Mouse (Mus musculus) left cerebral cortex, adult 2 months (tissue): ENCODE results near the gene Tmem262. TPM values are rescaled to one million over a fixed set of nuclear protein-coding genes. Genes with fewer than 3 reads are reported as not detected.

Experiments
- DNase-seq, 2 experiments: peaks; one replicate each; pipeline ENCODE4 v3.0.0; 2021 to 2022; ENCODE audit warnings: low spot score in 2 of 2, mixed read lengths in 1 of 2; ENCODE audit errors: extremely low spot score in 1 of 2
- H3K27ac ChIP-seq: fragments of 200-600 bp; 2 replicates; pipeline ENCODE4 v1.8.1; 2022
- H3K4me3 ChIP-seq: fragments of 200-600 bp; 2 replicates; pipeline ENCODE4 v1.8.1; 2022
- CTCF ChIP-seq: fragments of 200-600 bp; IDR thresholded peaks from 2 replicates; pipeline ENCODE4 v1.8.1; 2022; ENCODE audit warnings: antibody characterized with exemption, mild to moderate bottlenecking, moderate library complexity
- intact Hi-C: fragments of 180-260 bp; cut with DNase I; formaldehyde crosslinking; loops from one replicate; pipeline ENCODE4 v1.15.1; 2025
- total RNA-seq, 2 experiments: library from RNA; stranded (reverse); gene quantifications; 2 replicates each; pipeline ENCODE4 v1.2.3; 2021

Tmem262 gene
- total RNA-seq, 2 experiments from 2014 or later = not detected

DNA sequence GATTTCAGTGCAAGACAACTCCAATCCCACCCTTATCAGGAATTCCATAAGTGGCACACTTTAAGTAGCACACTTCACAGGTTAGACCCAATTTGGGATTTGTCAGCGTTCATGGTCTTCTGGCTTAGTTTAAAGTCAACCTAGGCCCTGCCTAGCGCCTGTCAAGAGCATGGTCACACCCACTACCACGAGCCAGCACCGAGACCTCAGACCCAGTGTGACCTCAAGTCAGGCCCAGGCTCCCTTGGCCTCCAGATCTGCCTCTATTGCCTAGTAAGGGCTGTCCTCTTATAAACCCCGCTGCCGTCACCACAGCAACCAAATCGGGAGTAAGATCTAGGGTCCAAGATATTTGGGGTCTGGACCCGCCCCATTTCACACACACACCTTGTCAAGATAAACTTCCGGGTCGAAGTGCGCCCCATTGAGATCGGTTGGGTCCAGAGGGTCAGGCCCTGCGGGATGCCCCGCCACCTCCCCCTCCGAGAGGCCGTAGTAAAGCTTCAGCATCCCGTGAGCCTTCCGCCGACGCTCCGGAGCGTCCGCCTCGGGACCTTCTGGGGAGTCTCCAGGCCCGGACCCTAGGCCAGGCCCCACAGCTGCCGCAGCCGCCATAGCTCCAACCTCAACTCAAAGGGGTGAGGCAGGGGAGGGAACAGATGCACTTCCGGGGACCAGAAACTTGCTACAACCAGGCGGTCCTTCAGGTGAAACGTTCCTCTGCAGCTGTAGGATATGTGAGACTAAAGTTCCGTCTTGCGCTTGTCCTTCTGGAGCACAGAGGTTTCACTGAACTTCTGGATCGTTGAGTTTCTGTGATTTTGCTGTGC is 3.1 kb upstream of the Tmem262 start, which contains the start of gene Vps51:
Vps51 (minus strand) TSS at position 668 of the 830 bp plus-strand sequence.
- H3K27ac ChIP-seq = peak within 1 kb of the TSS; percentile 95
- DNase-seq = peak; percentile 84 to 87
- intact Hi-C loops = loop anchor here (1.0 kb wide), 1 partner anchor 30 kb away; the partner anchor contains the start of gene Syvn1
- peak within 1 kb of the TSS; percentile 85 for H3K4me3 ChIP-seq
- no peak for TF ChIP-seq CTCF

- intact Hi-C loops = loop anchor here (5.0 to 10.0 kb wide), 2 partner anchors 35 to 253 kb away; partner anchors contain the start of genes Men1 and Sac3d1
- no peak for TF ChIP-seq CTCF
Measured at GRCm38 (mm10) chr19:6082156-6082555, 2.3 kb downstream of the Tmem262 start, which contains the start of gene Gm28374. Gm28374 (minus strand) TSS chr19:6082256.

GRCm38 (mm10) chr19:6084478-6085248 is 4.8 kb downstream of the Tmem262 start, which contains the start of the genes Zfpl1 and Cdca5:
Zfpl1 (minus strand) TSS chr19:6084956.
Cdca5 (plus strand) TSS chr19:6084983.
- Histone ChIP-seq H3K4me3 (peak within 1 kb of the TSS; percentile 70), H3K27ac (peak within 1 kb of the TSS; percentile 22; the same call in 1 of the 2 replicates)
- intact Hi-C loops = loop anchor here (2.0 to 10.0 kb wide), 3 partner anchors 24 to 250 kb away; partner anchors contain the start of genes Men1, Sac3d1 and Znhit2
- DNase-seq = peak; percentile 94 to 97
- no peak; the same call in 1 of the 2 replicates for TF ChIP-seq CTCF

More at GRCm38 (mm10) chr19:6082156-6082555, 2.3 kb downstream of the Tmem262 start, which contains the start of gene Gm28374:
- no peak within 1 kb of the TSS for H3K4me3 ChIP-seq
- H3K27ac ChIP-seq = no peak within 1 kb of the TSS
- no peak for DNase-seq

DNA sequence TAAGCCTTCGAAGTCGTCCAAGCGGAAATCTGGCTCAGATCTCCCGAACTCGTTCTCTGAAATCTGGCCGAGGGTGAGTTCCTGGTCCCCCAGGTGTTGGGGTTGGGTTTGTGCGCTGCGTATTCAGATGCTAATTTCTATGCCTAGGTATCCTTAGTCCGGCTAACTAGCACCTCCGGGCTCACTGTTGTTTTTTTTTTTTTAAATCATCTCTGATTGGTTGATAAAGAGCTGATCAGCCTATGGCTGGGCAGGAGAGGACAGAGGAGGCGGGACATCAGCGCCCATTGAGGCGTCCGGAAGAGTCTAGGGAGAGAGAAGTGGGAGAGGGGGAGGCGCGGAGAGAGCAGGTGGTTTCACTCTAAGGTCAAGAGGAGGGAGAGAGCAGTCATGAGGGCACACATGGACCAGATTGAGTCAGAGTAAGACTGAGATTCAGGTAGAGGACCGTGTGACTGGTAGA is 5.6 kb downstream of the Tmem262 start:
- Histone ChIP-seq H3K27ac (no peak overlapping the region), H3K4me3 (peak overlapping the region; percentile 70)
- TF ChIP-seq CTCF = no peak
- no peak for DNase-seq
- intact Hi-C loops = loop anchor here (2.0 to 10.0 kb wide), 2 partner anchors 25 to 249 kb away; partner anchors contain the start of genes Men1 and Znhit2

DNA sequence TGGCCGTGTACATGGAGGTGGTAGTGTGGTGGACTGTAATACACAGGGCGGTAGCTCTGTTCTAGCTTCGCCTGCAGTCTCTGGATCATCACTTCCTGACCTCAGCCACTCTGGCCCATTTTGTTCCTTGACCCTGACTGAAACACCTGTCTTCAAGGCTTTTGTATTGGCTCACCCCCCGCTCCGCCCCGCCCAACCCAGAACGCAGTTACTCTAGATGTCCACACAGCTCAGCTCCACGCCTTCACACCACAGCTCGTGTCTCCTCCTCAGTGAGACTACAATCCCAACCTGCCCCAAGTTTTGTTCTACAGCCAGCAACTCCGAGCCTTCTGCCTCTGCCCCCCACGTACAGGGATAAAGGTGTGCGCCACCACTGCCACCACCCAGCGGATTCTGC is 9.0 kb downstream of the Tmem262 start:
- no peak overlapping the region for H3K27ac ChIP-seq
- DNase-seq = no peak
- intact Hi-C loops = loop anchor here (10.0 kb wide), 1 partner anchor 246 kb away; the partner anchor contains the start of gene Men1
- H3K4me3 ChIP-seq = no peak overlapping the region
- TF ChIP-seq CTCF = no peak

GRCm38 (mm10) chr19:6094119-6094518 is 14.3 kb downstream of the Tmem262 start, which contains the start of gene AC131692.1:
AC131692.1 (plus strand) TSS chr19:6094419.
- intact Hi-C loops = no loop called here
- Histone ChIP-seq H3K4me3 (no peak within 1 kb of the TSS), H3K27ac (no peak within 1 kb of the TSS)
- no peak for TF ChIP-seq CTCF
- DNase-seq = no peak

- no peak for TF ChIP-seq CTCF
- Histone ChIP-seq H3K27ac (no peak overlapping the region), H3K4me3 (no peak overlapping the region)
- intact Hi-C loops = no loop called here
- DNase-seq = no peak
Measured at GRCm38 (mm10) chr19:6097847-6098246, 18.0 kb downstream of the Tmem262 start.

GRCm38 (mm10) chr19:6101186-6101585 is 21.4 kb downstream of the Tmem262 start:
- Histone ChIP-seq H3K27ac (no peak overlapping the region), H3K4me3 (no peak overlapping the region)
- no peak for DNase-seq
- intact Hi-C loops = no loop called here
- TF ChIP-seq CTCF = no peak

- intact Hi-C loops = no loop called here
- no peak for DNase-seq
- no peak overlapping the region for H3K27ac ChIP-seq
- no peak overlapping the region for H3K4me3 ChIP-seq
- TF ChIP-seq CTCF = no peak
Measured at GRCm38 (mm10) chr19:6102169-6102853, 22.5 kb downstream of the Tmem262 start.

GRCm38 (mm10) chr19:6104476-6104875 is 24.6 kb downstream of the Tmem262 start:
- no peak for TF ChIP-seq CTCF
- H3K27ac ChIP-seq = no peak overlapping the region
- no peak overlapping the region for H3K4me3 ChIP-seq
- no peak for DNase-seq
- intact Hi-C loops = no loop called here

DNA sequence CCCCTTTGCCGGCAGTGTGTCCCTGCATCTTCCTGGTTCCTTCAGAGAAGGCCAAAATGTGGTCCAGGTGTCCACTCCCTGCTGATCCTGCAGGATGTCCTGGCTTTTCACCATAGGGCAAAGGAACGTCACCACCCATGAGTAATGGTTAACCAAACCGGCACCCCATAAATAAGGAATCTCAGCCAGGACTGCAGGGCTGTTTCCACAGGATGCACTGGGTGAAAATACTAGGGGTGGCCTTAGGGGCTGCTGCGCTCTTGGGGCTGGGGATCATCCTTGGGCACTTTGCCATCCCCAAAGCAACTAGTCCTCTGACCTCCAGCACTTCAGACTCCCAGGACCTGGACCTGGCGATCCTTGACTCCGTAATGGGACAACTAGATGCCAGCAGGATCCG is 25.8 kb downstream of the Tmem262 start, which contains the start of gene Naaladl1:
Naaladl1 (plus strand) TSS at position 197 of the 400 bp plus-strand sequence.
- intact Hi-C loops = loop anchor here (5.0 kb wide), 1 partner anchor 212 kb away; no protein-coding TSS in a partner anchor
- no peak for TF ChIP-seq CTCF
- H3K27ac ChIP-seq = no peak within 1 kb of the TSS
- H3K4me3 ChIP-seq = no peak within 1 kb of the TSS
- no peak for DNase-seq
